Mouse (Mus musculus) cortical plate, adult 2 months (tissue): ENCODE results near the gene Hoxc6.

Experiments
- CTCF ChIP-seq: fragments of 200-500 bp; IDR thresholded peaks from 2 replicates; pipeline ENCODE4 v1.5.1; 2011; ENCODE audit warnings: mild to moderate bottlenecking, control low read depth, low read length; ENCODE audit not compliant: insufficient read depth; ENCODE audit errors: extremely low read depth
- POLR2A ChIP-seq: fragments of 200-500 bp; IDR thresholded peaks from 2 replicates; pipeline ENCODE4 v1.6.1; 2011; ENCODE audit warnings: mild to moderate bottlenecking, low read length, control low read depth; ENCODE audit not compliant: insufficient read depth; ENCODE audit errors: extremely low read depth

DNA sequence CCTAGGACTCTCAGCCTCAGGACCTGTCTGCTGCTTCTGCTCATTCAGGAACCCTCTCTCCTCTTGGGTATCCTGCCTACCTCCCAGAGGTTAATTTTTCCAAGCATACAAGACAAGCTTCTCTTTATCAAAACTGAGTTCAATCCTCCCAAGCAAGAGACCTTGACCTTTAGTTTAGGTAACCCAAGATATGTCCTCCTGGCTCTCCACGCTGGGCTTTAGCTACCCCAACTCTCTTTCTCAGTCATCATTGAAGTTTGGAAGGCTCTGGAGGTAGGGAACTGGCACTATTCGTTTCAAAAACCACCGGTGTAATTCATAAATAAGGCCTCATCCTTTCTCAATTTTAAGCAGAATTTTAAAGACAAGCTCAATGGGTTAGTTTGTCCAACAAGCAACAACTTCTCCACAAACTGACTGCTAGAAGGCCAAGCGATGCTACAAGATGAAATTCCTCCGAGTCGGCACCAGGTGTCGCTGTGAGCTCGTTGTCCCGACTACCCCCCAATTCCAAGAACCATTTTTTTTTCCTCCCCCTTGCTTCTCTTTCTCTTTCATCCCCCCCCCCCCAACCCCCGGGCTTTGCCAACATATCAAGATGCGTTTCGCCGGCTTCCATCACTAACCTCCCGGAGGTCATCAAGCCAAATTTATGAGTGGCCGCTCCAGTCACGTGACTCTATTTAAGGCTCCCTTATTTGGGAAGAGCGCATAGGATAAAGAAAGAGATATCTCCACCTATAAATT lies 15.4 kb downstream of the Hoxc6 start:
- peak; percentile 85 for TF ChIP-seq CTCF
- TF ChIP-seq POLR2A = no peak
